Mouse (Mus musculus) large intestine, adult 2 months (tissue): ENCODE data around the gene Fmnl3. TPM values are rescaled to one million over a fixed set of nuclear protein-coding genes. Genes with fewer than 3 reads are reported as not detected.

Source experiments
- DNase-seq: peaks from one replicate; pipeline ENCODE4 v3.0.0-alpha.2; 2012; ENCODE audit warnings: low read depth, low spot score
- WGBS: fragments of 180-500 bp; shearing (Covaris S2); methylation state at CpG from one replicate; pipeline ENCODE4 v1.1.7; 2018; 5-methylcytosine and 5-hydroxymethylcytosine counted together
- polyA plus RNA-seq: library from polyadenylated mRNA; depleted of rRNA; stranded (reverse); fragments of >200 nt; gene quantifications from 2 replicates; pipeline ENCODE4 v1.2.3, GENCODE M21; 2012

Gene Fmnl3
- polyA plus RNA-seq, 1 experiment, result 6.9 TPM

DNA sequence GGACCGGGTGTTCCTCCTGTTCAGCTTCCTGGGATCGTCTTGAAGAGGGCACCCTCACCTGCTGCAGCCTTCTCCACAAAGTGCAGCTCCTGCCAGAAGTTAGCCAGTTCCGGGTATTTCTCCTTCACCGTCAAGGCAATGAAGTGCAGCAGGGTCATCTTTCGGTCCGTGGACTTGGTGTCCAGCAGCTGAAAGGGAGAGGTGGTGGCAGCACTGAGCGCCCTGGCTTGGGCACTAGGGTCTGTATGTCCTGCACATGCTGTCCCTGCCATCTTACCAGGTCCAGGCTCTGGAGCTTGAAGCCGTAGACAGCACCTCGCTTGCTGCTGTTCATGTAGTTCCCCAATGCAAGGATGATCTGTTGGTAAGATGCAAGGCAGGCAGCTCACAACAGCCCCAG lies 49.3 kb downstream of the Fmnl3 start:
- 87% methylated on average over 9 of the region's 9 CpGs for WGBS
- DNase-seq, result no peak

DNA sequence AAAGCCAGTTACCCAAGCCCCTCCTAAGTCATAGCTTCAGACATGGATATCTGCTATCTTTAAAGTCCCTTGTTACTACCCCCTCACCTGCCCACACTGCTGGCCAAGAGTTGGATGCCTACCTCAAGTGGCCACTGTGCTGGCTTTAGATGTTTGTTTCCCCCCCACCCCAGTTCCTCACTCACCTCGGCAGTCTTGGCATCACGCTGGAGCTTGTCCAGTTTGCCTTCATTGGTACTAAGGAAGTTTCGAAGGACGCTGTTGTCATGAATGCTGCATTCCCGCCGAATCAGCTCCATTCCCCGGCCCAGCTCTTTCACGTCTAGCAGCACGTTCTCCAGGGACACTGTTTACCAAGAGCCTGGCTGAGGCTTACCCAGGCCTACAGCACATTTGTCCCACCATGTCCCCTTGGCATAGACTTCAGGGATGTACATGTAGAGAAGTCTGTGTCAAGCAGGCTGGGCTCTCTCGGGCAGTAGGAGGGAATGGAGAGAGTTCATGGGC lies 50.1 kb downstream of the Fmnl3 start:
- 78% methylated on average over 10 of the region's 10 CpGs for WGBS
- no peak for DNase-seq

DNA sequence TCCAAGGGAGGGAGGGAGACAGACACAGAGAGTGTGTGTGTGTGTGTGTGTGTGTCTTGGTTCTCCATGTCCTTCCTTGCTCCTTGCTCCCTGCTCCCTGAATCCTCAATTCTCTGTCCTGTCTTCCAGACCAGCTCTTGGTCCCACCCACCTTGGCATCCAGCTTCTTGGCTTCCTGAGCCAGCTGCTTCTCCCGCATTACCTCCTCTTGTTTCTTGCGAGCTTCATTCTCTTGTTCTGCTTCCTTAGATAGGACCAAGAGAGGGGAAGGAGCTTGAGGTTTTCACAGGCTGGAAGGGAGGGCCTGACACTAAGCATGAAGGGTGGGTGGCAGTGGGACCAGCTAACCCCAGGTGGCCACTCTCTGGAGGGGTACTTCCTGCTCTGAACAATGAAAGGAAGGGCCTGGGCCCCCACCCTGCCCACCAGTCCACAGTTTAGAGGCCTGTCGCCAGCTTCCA lies 50.8 kb downstream of the Fmnl3 start:
- 58% methylated on average over 3 of the region's 3 CpGs for WGBS

DNA sequence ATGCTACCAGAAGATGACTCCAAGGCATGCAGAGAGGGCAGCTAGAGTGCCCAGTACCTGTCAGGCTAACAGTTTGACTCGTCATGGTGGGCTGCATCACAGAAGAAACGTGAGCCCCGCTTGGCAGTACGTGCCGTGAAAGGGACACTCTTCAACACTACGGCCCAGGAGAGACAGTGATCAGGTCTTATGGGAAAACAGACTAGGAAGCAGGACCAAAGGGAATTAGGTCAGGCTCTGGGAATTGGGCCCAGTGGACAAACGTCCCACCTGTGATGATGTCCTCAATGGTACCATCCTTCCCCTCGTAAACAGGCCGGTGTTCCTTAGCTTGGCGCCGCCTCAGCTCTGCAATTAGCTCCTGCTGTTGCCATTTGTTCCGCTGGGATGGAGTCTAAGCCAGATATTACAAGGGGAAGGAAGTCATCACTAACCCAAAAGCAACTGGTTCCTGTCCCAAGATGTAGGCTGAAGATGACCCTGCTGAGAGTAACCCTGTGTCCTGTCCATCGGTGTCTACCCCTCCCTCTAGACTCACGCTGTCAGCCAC lies 51.3 kb downstream of the Fmnl3 start:
- DNase-seq, result no peak
- 79% methylated on average over 14 of the region's 14 CpGs for WGBS

More for the DNA sequence above, 50.8 kb downstream of the Fmnl3 start:
- DNase-seq, result no peak

DNA sequence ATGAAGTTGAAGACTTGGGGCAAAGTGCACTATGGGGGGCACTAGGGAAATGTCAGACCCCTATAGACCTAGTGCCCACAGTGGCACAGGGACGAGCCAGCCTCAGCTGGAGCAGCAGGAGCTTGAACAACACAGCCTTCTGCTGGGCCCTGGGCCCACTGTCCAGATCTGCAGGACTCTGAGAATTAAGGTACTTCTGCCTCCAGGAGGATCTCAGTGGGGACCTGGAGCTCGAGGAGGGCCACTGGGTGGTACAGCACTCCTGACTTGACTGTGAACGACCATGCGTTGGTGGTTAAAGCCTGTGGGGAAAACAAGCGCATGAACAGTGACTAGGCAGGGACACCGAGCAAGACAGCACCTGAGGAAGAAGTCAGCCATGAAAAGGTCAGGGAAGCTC lies 52.2 kb downstream of the Fmnl3 start:
- no peak for DNase-seq
- WGBS, result 91% methylated on average over 6 of the region's 6 CpGs

DNA sequence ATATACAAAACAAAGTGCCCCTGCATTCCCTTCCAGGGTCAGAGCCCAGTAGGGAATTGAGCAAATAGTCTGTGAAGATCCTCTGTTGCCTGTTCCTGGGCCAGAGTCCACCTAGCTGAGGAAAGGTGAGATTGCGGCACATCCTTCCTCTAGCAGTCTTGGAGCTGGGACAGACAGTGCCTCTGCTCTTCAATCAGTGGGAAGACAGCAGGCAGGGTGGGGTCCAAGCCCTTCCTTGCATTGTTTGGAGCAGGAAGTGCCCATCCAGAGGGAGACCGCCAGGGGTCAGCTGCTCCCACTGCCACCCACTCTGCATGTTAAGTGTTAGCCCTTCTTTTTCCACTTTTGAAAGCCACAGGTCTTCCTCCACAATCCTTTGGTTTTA lies 53.0 kb downstream of the Fmnl3 start:
- DNase-seq, result no peak

DNA sequence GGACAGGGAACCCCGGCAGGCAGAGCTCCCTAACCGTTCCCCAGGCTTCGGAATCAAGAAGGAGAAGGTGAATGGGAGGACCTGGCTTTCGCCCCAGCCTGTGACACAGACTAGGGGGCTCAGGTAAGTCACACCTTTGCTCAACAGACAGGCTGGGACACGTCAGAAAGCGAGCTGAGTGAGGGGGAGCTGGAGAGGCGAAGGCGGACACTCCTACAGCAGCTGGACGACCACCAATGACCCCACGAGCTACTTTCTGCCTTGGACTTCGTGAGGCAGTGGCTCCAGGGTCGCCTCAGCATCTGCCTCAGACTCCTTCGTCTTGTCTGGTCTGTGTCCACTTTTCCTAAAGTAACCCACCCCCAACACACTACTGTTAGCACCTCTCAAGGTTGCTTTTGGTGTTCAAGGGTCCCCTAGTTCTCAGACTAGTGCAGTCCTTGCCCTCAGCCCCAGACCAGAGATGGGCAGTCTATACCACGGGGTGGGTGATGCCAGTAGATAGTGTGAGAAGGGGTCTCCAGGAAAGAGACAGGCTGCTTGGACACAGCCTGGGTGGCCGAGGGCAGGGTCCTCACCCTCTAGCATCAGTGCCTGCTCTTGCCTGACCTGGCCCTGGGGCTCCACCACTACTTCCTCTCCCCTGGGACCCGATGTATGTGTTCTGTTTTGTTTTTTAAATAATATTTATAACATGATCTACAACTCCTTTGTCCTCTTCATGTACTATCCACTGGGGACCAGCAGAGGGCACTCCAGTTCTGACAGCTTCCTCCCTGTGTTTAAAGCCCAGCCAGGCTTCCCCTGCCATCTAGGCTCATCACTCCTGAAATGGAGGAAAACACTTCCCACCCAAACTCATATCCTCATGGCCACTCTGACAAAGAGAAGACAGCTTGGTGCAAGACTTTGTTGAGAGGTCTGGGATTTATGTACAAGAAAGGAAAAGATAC lies 53.7 kb downstream of the Fmnl3 start:
- DNase-seq, result no peak
- 72% methylated on average over 16 of the region's 16 CpGs for WGBS

More for the DNA sequence above, 53.0 kb downstream of the Fmnl3 start:
- WGBS, result 71% methylated on average over 2 of the region's 2 CpGs

DNA sequence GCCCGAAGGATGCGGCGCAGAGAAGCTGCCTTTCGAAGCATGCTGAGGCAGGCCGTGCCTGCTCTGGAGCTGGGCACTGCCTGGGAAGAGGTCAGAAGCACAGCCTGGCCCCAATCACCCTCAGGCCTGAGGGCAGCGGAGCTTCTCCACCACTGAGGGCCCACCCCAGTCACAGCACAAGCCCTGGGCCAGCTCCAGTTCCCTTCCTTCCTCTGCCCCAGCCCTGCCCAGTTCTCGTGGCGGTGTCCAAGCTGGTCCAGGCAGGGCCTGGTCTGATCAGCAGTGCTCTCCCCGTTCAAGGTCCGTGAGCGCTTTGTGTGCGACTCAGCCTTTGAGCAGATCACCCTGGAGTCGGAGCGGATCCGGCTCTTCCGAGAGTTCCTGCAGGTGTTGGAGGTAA lies 55.4 kb downstream of the Fmnl3 start:
- WGBS, result 89% methylated on average over 16 of the region's 16 CpGs
- no peak for DNase-seq

DNA sequence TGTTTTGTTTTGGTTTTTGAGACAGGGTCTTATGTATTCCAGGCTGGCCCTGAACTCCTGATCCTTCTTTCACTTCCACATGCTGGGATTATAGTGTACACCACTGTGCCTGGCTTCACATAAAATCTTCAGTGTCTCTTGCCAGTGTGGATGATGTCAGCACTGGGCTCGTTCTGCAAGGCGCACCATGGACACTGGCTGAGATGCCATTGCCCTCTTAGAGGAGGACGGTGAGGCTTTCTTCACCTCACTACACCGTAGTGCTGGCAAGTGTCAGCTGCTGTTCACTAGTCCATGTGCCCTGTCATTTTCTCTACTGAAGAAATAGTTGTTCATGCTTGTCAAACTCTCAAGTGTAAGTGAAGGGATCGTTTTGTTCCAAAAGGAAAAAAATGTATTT lies 59.7 kb downstream of the Fmnl3 start:
- DNase-seq, result no peak
- WGBS, result 87% methylated on average over 5 of the region's 5 CpGs

DNA sequence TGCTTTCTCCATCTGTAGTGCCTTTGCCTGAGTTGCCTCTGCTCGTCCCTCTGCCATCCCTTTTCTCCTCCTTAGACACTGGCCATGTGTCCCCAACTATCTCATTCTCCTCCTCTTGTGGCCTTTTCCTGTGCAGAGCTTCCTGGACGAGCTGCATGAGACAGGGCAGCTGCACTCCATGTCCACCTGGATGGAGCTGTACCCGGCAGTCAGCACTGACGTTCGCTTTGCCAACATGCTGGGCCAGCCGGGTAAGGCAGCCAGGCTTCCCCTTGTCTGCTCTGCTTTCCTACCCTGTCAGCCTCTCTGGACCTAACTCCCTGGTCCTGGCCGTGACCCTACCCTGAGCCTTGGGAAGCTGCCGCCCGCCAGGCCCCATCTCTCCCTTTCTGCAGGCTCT lies 60.7 kb downstream of the Fmnl3 start:
- no peak for DNase-seq
- 92% methylated on average over 9 of the region's 9 CpGs for WGBS

DNA sequence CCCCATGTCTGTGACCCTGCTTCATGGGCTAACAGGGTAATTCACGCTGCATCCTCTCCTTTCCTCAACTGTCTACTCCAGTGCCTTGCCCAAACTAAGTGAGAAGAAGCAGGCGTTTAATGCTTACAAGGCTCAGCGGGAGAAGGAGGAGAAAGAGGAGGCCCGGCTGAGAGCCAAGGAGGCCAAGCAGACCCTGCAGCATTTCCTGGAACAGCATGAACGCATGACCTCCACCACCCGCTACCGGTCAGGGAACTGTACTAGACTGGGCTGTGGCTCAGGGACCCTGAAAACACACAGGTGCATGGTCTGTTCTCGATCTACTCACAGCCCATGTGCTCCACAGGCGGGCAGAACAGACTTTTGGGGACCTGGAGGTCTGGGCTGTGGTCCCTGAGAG lies 62.8 kb downstream of the Fmnl3 start:
- WGBS, result 84% methylated on average over 9 of the region's 9 CpGs

DNA sequence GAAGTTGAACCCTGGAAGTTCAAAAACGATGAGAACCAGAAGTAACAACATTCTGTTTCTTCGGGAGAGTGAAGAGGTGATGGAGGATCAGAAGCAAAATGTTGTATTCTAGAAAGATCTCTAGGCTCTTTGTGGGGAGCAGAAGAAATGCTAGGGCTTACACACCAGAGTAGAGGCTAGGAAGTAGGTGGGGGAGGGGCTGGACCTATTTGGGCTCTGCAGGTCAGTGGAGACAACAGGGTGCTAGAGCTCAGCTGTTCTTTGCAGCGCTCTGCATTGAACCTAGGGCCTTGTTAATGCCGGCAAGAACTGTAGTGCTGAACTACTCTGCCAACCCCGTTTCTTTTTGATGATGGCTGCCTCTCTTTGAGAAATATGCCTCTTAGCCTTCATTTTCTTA lies 74.1 kb downstream of the Fmnl3 start:
- 55% methylated on average over 5 of the region's 5 CpGs for WGBS
- DNase-seq, result no peak

More for the DNA sequence above, 62.8 kb downstream of the Fmnl3 start:
- DNase-seq, result no peak

DNA sequence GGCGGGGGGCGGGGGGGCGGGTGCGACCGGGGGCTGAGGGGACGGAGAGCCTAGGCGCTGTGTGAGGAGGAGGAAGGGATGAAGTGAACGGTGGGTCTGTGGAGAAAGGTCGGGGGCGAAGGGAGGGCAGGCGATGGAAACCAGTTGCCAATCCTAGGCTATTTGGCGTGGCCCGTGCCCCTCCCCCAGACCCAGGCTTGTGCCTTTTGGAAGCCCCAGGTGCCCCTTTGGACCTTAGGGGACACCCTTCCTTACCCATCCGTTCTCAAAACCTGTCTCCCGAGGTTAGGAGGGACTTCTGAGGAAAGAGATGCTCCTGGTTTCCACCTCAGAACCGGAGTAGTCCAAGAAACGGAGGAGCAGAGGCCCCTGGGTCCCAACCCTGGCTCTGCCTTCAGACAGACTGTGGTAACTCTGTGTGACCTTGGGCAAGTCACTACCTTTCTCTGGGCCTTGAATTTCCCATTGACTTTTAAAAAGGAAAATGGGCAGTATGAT lies 74.7 kb downstream of the Fmnl3 start, which contains the start of gene Fam186b:
Gene Fam186b (minus strand): TSS at position 405 of the 498 bp plus-strand sequence.
- WGBS, result 7% methylated on average over 15 of the region's 17 CpGs
- DNase-seq, result no peak

DNA sequence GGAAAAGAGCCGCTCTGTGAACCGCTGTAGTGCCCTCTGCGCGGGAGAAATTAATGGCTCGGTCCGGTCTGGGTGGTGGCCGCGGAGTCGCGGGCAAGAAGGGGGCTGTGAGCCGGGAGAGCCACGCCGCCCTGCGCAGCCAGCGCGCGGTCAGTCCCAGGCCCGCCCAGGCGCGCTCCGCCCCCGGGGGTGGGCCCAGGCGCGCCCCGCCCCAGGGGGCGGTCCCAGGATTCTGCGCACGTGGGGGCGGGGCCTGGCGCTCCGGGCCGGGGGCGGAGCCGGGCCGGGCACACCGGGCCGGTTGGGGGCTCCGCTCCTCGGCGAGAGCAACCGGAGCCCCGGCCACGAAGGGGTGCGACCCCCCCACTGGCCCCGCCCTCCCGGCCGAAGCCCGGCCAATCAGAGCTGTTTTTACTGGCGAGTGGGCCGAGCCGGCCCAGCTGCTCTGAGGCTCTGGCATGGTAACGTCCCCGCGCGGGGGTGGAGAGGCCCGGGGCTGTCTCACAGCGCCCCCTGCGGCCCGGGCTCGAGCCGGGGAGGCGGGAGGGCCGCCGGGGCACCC lies 75.4 kb downstream of the Fmnl3 start, which contains the start of gene Prpf40b:
Gene Prpf40b (plus strand): TSS at position 275 of the 562 bp plus-strand sequence.
- WGBS, result 1% methylated on average over 64 of the region's 64 CpGs
- peak; percentile 38 for DNase-seq

DNA sequence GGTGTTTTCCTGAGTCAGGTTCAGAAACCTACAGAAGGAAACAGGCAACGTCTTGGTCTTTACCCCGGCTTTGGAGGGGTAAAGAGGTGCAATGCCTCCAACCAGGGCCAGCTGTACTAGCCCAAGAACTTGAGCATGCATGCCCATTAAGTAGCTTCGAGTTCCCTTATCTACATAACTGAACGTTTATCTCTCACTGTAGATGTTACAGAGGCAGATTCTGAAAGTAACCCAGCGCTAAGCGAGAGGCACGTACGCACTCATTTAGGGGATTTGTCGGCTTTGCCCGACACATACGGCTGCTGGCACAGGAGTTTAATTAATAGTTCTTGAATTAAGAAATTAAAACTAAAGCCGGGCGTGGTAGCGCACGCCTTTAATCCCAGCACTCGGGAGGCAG lies 76.0 kb downstream of the Fmnl3 start:
- WGBS, result 3% methylated on average over 16 of the region's 16 CpGs
- DNase-seq, result no peak

DNA sequence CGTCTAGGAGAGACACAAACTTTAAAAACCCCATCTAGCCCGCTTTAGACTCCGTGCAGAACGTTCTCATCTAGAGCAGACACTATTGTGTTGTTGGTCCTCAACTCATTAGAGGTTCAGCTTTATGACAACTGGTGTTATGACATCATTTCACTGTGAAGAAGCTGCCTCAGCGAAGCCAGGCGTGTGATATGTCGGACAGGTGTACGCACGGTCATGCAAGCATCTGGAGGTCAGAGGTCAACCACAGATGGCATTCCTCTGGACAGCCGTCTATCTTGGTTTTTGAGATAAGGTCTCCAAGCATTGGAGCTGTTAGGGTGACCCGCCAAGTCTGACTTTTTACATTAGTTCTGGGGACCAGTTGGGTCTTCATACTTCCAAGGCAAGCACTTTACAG lies 79.7 kb downstream of the Fmnl3 start:
- no peak for DNase-seq
- WGBS, result 84% methylated on average over 11 of the region's 11 CpGs

DNA sequence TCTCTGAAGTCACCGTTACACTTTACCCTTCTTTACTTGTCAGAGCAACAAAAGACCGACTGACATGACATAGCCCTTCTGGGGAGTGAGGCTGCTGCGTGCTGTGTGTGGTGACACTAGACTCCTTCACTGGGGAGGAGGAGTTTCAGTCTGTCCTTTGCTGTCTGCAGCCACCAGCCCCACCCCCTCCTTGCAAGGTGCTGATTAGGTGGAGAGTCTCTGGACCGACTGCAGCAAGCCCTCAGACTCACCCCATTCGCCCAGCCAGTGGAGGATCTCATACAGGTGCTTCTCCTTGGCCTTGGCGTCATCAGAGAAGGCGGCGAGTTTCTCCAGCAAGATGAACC lies 85.1 kb downstream of the Fmnl3 start:
- WGBS, result 60% methylated on average over 8 of the region's 8 CpGs
- no peak for DNase-seq

DNA sequence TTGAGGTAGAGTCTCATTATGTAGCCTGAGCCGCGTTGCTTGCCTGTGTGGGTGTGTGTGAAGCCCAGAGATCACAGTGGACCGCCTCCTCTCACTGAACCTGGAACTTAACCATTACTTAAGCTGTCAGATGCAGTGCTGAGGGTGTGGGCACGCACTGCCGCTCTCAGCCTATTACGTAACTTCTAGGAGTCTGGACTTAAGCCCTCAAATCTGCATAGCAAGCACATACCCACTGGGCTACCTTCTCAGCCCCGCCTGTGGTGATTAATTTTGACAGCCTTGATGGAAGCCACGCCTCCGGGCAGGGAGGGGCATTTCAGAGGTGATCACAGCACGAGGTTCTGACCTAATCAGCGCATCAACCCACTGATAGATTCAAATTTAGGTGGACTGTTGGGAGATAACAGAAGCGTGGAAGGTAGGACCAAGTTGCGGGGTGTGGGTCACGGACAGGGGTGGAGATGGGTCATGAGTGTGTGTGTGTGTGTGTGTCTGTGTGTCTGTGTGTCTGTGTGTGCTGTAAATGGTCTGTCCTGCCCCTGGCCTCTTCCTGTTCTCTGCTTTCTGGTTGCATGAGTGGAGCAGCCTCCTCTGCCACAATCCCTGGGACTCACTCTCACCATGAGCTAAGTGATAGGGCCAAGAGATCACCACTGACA lies 85.6 kb downstream of the Fmnl3 start:
- peak; percentile 71 for DNase-seq
- 20% methylated on average over 14 of the region's 14 CpGs for WGBS

DNA sequence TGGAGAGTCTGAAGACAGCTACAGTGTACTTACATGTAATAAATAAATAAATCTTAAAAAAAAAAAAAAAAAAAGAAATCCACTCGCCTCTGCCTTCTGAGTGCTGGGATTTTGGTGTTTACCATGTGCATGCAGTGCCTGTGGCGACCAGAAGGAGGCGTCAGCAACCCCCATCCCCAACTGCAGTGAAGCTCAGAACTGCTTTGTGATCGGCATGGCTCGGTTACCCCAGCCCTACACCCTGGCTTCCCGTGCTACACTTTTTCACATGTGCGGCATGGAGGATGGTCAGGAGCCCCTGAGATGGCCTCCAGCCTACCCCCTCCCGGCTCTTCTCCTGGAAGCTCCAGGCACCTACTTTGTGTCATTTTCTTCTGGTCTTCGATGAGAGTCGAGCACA lies 86.8 kb downstream of the Fmnl3 start:
- no peak for DNase-seq
- WGBS, result 64% methylated on average over 10 of the region's 10 CpGs

DNA sequence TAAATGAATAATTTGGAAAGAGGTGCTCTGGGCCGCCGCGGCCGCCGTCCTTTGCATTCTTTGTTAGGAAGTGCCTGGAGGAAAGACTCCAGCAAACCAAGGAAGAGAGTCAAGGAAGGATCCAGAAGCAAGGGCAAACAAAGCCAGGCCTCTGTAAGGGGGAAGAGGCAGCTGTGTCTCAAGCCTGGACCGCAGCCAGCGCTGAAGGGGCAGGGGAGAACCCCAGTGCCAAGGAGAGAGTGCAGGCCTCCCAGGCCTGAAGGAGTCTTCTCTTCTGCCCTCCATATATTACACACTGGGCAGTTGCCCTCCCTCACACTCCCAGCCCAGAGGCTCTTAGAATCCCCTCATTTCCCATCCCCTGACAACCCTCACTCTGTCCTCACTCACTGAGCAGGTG lies 92.0 kb downstream of the Fmnl3 start:
- DNase-seq, result no peak
- WGBS, result 23% methylated on average over 7 of the region's 7 CpGs
